Mouse (Mus musculus): Measurements from ENCODE around the gene Ikzf2. TPM values are rescaled to one million over a fixed set of nuclear protein-coding genes. Genes with fewer than 3 reads are reported as not detected.

Ikzf2 gene
- polyA plus RNA-seq, 1 experiment from 2014 or later, result 4.9 TPM

GRCm38 (mm10) chr1:69528696-69529095, 158.3 kb downstream of the Ikzf2 start:
- Histone ChIP-seq H3K4me3 (no peak overlapping the region), H3K36me3 (no peaks in the 10 kb centered on the region), H3K27me3 (no peaks in the 10 kb centered on the region), H3K4me2 (replicated peaks) (no peak overlapping the region), H3K9me3 (no peaks in the 10 kb centered on the region), H3K4me1 (no peaks in the 10 kb centered on the region), H3K9ac (replicated peaks) (no peak overlapping the region), H3K27ac (replicated peaks) (no peak overlapping the region)
- 84% methylated on average over 4 of the region's 4 CpGs for WGBS
- ATAC-seq (replicated peaks), result no peak

GRCm38 (mm10) chr1:69521656-69522055, 165.4 kb downstream of the Ikzf2 start:
- no peak for ATAC-seq (replicated peaks)
- H3K27ac ChIP-seq (replicated peaks), result no peak overlapping the region
- H3K4me2 ChIP-seq (replicated peaks), result no peak overlapping the region
- no peaks in the 10 kb centered on the region for H3K9me3 ChIP-seq
- H3K27me3 ChIP-seq, result no peaks in the 10 kb centered on the region
- no peak overlapping the region for H3K9ac ChIP-seq (replicated peaks)
- H3K4me3 ChIP-seq, result no peak overlapping the region
- H3K36me3 ChIP-seq, result no peaks in the 10 kb centered on the region
- no peaks in the 10 kb centered on the region for H3K4me1 ChIP-seq
- WGBS, result 92% methylated on average over 2 of the region's 2 CpGs

- no peak overlapping the region for H3K9ac ChIP-seq (replicated peaks)
- no peak overlapping the region for H3K4me3 ChIP-seq
- H3K27me3 ChIP-seq, result no peaks in the 10 kb centered on the region
- no peak for ATAC-seq (replicated peaks)
- 77% methylated on average over 4 of the region's 4 CpGs for WGBS
- no peak overlapping the region for H3K27ac ChIP-seq (replicated peaks)
- no peak overlapping the region for H3K4me2 ChIP-seq (replicated peaks)
- no peaks in the 10 kb centered on the region for H3K4me1 ChIP-seq
- H3K9me3 ChIP-seq, result no peaks in the 10 kb centered on the region
- no peaks in the 10 kb centered on the region for H3K36me3 ChIP-seq
Observed at GRCm38 (mm10) chr1:69519356-69519755, 167.7 kb downstream of the Ikzf2 start.

DNA sequence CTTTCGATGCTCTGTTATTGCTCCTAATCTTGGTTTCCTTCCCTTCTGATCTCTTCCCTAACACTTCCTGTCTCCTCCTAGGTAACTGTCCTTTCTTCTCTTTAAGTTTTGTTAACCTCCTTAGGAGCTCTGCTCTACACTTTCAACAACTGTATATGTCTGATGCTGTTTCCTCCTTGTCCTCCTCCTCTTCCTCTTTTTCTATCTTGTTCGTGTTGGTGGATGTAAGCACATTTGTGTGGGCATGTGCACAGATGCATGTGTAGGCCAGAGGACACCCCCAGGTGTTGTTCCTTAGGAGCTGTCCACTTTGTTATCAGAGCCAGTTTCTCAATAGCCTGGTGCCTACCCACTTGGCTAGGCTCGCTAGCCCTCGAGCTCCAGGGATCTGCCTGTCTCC, 169.0 kb downstream of the Ikzf2 start:
- WGBS, result 84% methylated on average over 4 of the region's 4 CpGs
- Histone ChIP-seq H3K4me2 (replicated peaks) (no peak overlapping the region), H3K27me3 (no peaks in the 10 kb centered on the region), H3K4me3 (no peak overlapping the region), H3K4me1 (no peaks in the 10 kb centered on the region), H3K36me3 (no peaks in the 10 kb centered on the region), H3K9me3 (no peaks in the 10 kb centered on the region), H3K9ac (replicated peaks) (no peak overlapping the region), H3K27ac (replicated peaks) (no peak overlapping the region)
- no peak for ATAC-seq (replicated peaks)

DNA sequence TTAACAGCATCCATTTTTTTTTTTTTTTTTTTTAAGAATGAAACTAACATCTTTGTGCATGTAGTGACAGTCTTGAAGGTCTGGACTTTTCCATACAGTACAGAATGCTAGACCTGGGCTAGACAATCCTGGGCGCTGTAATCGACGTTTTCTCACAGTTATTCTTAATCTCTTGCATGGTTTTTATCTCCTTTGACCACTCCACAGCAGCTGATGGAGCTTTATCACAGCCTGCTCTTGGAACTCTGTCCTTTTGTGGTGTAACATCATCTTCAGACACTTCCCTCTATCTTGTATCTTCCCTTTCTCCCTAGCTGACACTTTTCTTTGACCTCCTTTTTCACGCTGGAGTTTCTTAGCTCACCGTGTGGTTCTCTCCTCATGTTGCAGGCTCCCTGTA, 170.9 kb downstream of the Ikzf2 start:
- H3K27me3 ChIP-seq, result no peaks in the 10 kb centered on the region
- no peak overlapping the region for H3K27ac ChIP-seq (replicated peaks)
- H3K4me3 ChIP-seq, result no peak overlapping the region
- no peak overlapping the region for H3K4me2 ChIP-seq (replicated peaks)
- no peak for ATAC-seq (replicated peaks)
- 79% methylated on average over 5 of the region's 5 CpGs for WGBS
- H3K4me1 ChIP-seq, result peaks cover 4% of the 10 kb centered on the region; the same call in 1 of the 2 replicates
- H3K9me3 ChIP-seq, result no peaks in the 10 kb centered on the region
- no peak overlapping the region for H3K9ac ChIP-seq (replicated peaks)
- no peaks in the 10 kb centered on the region for H3K36me3 ChIP-seq

DNA sequence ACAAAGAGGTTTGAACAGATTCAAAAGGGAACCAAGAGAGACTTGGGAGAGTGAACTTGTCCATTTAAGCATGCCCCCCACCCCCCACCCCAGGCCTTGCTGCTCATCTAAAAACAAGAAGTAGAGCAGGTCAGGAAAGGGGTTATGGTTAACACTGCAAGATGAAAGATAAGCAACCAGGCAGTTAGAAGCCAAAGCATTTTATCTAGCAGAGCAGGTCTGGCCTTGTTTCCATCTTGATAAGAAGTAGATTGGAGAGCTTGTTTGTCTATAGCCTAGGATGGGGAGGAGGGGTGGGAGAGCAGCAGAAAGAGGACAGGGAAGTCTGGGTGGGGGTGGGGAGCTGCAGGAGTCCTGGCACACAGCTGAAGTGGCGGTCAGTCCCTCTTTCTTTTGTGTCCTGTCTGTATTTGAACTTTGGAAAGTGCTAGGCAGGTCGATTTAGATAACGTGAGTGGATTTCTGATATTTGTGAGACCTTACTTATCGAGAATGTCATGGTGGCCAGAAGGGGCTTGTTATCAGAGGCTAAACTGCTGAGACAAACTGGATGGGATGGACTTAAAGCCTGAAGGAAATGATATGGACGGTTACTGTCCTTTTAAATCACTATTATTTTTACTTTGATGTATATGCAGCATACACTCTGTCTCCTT, 173.3 kb downstream of the Ikzf2 start:
- WGBS, result 44% methylated on average over 5 of the region's 5 CpGs
- H3K27ac ChIP-seq (replicated peaks), result no peak overlapping the region
- no peaks in the 10 kb centered on the region for H3K9me3 ChIP-seq
- H3K4me3 ChIP-seq, result no peak overlapping the region
- peaks cover 4% of the 10 kb centered on the region; the same call in 1 of the 2 replicates for H3K4me1 ChIP-seq
- no peak overlapping the region for H3K4me2 ChIP-seq (replicated peaks)
- no peaks in the 10 kb centered on the region for H3K27me3 ChIP-seq
- ATAC-seq (replicated peaks), result no peak
- no peak overlapping the region for H3K9ac ChIP-seq (replicated peaks)
- no peaks in the 10 kb centered on the region for H3K36me3 ChIP-seq

GRCm38 (mm10) chr1:69508275-69508674, 178.8 kb downstream of the Ikzf2 start:
- ATAC-seq (replicated peaks), result no peak
- H3K4me3 ChIP-seq, result no peak overlapping the region
- no peaks in the 10 kb centered on the region for H3K27me3 ChIP-seq
- no peak overlapping the region for H3K9ac ChIP-seq (replicated peaks)
- H3K4me1 ChIP-seq, result peaks cover 4% of the 10 kb centered on the region; the same call in 1 of the 2 replicates
- no peaks in the 10 kb centered on the region for H3K9me3 ChIP-seq
- no peaks in the 10 kb centered on the region for H3K36me3 ChIP-seq
- no peak overlapping the region for H3K27ac ChIP-seq (replicated peaks)
- 41% methylated on average over 3 of the region's 3 CpGs for WGBS
- H3K4me2 ChIP-seq (replicated peaks), result no peak overlapping the region

DNA sequence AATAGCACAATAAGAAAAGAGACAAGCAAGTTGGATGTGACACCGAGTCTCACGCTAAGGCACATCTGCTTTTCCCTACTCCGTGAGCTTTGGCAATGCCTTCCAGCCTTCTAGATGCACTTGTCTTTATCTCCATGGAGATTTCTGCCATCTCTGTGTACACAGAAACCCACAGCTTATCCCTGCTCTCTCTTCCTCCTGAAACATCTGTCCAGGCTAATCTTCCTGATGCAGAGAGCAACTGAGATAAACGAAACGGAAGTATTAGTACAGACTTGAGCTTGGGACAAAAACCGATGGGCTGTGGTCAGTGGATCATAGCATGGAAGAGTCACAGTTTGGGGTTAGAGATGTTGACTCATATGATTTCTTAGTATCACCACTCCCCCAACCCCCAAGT, 179.5 kb downstream of the Ikzf2 start:
- Histone ChIP-seq H3K4me3 (no peak overlapping the region), H3K4me1 (peaks cover 1% of the 10 kb centered on the region; the same call in 1 of the 2 replicates), H3K36me3 (no peaks in the 10 kb centered on the region), H3K27me3 (no peaks in the 10 kb centered on the region), H3K4me2 (replicated peaks) (no peak overlapping the region), H3K27ac (replicated peaks) (no peak overlapping the region), H3K9ac (replicated peaks) (no peak overlapping the region), H3K9me3 (no peaks in the 10 kb centered on the region)
- WGBS, result 96% methylated on average over 6 of the region's 6 CpGs
- no peak for ATAC-seq (replicated peaks)

- no peaks in the 10 kb centered on the region for H3K4me1 ChIP-seq
- H3K9ac ChIP-seq (replicated peaks), result no peak overlapping the region
- no peak for ATAC-seq (replicated peaks)
- no peaks in the 10 kb centered on the region for H3K9me3 ChIP-seq
- no peak overlapping the region for H3K27ac ChIP-seq (replicated peaks)
- no peaks in the 10 kb centered on the region for H3K36me3 ChIP-seq
- H3K27me3 ChIP-seq, result no peaks in the 10 kb centered on the region
- 96% methylated on average over 7 of the region's 7 CpGs for WGBS
- no peak overlapping the region for H3K4me2 ChIP-seq (replicated peaks)
- no peak overlapping the region for H3K4me3 ChIP-seq
Observed at GRCm38 (mm10) chr1:69506615-69507159, 180.4 kb downstream of the Ikzf2 start.

DNA sequence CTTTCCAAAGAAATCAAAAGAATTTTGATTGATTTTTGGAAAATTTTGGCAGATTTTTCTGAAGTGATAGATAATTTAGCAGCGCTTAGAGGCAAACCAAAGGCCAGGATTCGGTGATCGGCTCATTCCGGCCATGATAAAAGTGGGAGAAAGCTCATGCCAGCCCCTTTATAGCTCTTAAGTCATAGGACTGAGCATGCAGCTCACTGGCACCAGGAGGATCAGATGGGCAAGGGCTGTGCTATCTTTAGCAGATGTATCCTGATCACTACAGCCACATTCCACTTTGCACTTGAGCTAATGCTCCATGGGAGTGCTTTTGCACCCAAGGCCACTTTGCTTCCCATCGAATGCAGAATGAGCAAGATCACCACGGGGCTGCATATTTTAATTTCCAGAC, 181.0 kb downstream of the Ikzf2 start:
- no peaks in the 10 kb centered on the region for H3K36me3 ChIP-seq
- no peak for ATAC-seq (replicated peaks)
- H3K27me3 ChIP-seq, result no peaks in the 10 kb centered on the region
- H3K4me3 ChIP-seq, result no peak overlapping the region
- H3K9me3 ChIP-seq, result no peaks in the 10 kb centered on the region
- H3K27ac ChIP-seq (replicated peaks), result no peak overlapping the region
- no peaks in the 10 kb centered on the region for H3K4me1 ChIP-seq
- 94% methylated on average over 6 of the region's 6 CpGs for WGBS
- H3K9ac ChIP-seq (replicated peaks), result no peak overlapping the region
- no peak overlapping the region for H3K4me2 ChIP-seq (replicated peaks)

DNA sequence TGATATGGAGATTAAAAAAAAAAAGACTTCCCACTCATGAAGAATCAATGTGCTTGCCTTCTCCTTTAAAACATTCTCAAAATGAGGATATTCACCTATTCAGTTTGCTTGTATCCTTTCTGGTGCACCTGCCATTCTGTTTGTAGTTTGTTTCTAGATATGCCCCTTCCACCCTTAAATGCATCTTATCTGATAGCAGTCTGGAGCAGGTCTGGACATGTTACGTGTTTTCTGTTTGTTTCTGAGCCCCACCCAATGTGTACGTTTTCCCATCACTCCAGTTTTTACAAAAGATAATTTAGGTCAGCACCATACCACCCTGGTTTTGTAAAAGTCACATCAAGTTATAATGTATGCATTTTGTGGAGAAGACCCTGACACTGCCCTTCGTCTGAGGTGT, 186.7 kb downstream of the Ikzf2 start:
- no peak overlapping the region for H3K9ac ChIP-seq (replicated peaks)
- no peak for ATAC-seq (replicated peaks)
- no peak overlapping the region for H3K4me3 ChIP-seq
- no peak overlapping the region for H3K27ac ChIP-seq (replicated peaks)
- WGBS, result 82% methylated on average over 3 of the region's 3 CpGs
- H3K4me1 ChIP-seq, result peaks cover 7% of the 10 kb centered on the region
- H3K9me3 ChIP-seq, result no peaks in the 10 kb centered on the region
- no peaks in the 10 kb centered on the region for H3K36me3 ChIP-seq
- H3K4me2 ChIP-seq (replicated peaks), result no peak overlapping the region
- H3K27me3 ChIP-seq, result no peaks in the 10 kb centered on the region

DNA sequence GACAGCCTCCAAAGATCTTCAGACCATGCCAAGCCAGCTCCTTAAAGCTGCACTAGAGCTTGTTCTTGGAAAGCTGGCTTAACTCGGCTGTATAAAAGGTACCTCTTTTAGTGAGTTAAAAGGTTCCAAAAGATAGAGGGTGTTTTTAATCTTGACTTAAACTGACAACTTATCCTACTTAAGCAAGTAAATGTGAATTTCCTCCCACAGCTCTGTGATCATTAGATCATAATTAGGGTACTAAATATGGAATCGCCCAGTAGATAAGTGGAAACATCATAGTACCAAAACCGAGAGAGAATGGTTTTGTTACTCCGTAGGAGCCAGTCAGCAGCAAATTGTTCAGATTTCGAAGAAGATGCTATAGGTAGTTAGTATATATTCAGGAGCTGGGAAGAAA, 187.4 kb downstream of the Ikzf2 start:
- Histone ChIP-seq H3K4me2 (replicated peaks) (no peak overlapping the region), H3K4me3 (no peak overlapping the region), H3K27ac (replicated peaks) (no peak overlapping the region), H3K36me3 (no peaks in the 10 kb centered on the region), H3K4me1 (peaks cover 7% of the 10 kb centered on the region), H3K9ac (replicated peaks) (no peak overlapping the region), H3K9me3 (no peaks in the 10 kb centered on the region), H3K27me3 (no peaks in the 10 kb centered on the region)
- WGBS, result 84% methylated on average over 5 of the region's 5 CpGs
- no peak for ATAC-seq (replicated peaks)

- Histone ChIP-seq H3K36me3 (no peaks in the 10 kb centered on the region), H3K4me1 (peaks cover 7% of the 10 kb centered on the region), H3K27ac (replicated peaks) (no peak overlapping the region), H3K9me3 (no peaks in the 10 kb centered on the region), H3K4me2 (replicated peaks) (peak overlapping the region; percentile 22; the same call in 1 of the 2 replicates), H3K27me3 (no peaks in the 10 kb centered on the region), H3K4me3 (no peak overlapping the region), H3K9ac (replicated peaks) (no peak overlapping the region)
- peak; percentile 67 for ATAC-seq (replicated peaks)
- 4% methylated on average over 7 of the region's 7 CpGs for WGBS
Observed at GRCm38 (mm10) chr1:69498862-69499306, 188.2 kb downstream of the Ikzf2 start.
